Mouse (Mus musculus) midbrain, postnatal 0 days (tissue): Measurements from ENCODE around the gene B3gnt2. TPM values are rescaled to one million over a fixed set of nuclear protein-coding genes. Genes with fewer than 3 reads are reported as not detected.

Source experiments
- ATAC-seq: fragments of 200-750 bp; cut with Nextera tagmentation; 2 replicates; pipeline ENCODE4 v1.8.0; 2017; ENCODE audit warnings: moderate number of reproducible peaks, mild to moderate bottlenecking, moderate TSS enrichment, moderate library complexity; ENCODE audit not compliant: low FRiP score
- DNase-seq: peaks from one replicate; pipeline ENCODE4 v3.0.0-alpha.2; 2015; ENCODE audit warnings: low spot score
- H3K27ac ChIP-seq: fragments of 300-500 bp; sonication (generic); 2 replicates; pipeline ENCODE4 v1.5.1; 2014; ENCODE audit warnings: low read depth, mild to moderate bottlenecking, low read length, mixed read lengths
- H3K27me3 ChIP-seq: fragments of 300-500 bp; sonication (generic); 2 replicates; pipeline ENCODE4 v1.6.1; 2014; ENCODE audit warnings: low read length, control low read depth, mixed read lengths; ENCODE audit not compliant: insufficient read depth
- H3K36me3 ChIP-seq: fragments of 300-500 bp; sonication (generic); 2 replicates; pipeline ENCODE4 v1.6.1; 2014; ENCODE audit warnings: low read length, control low read depth, mixed read lengths; ENCODE audit not compliant: insufficient read depth
- H3K4me1 ChIP-seq: fragments of 300-500 bp; sonication (generic); 2 replicates; pipeline ENCODE4 v1.6.1; 2014; ENCODE audit warnings: mild to moderate bottlenecking, control low read depth, antibody characterized with exemption, low read length, mixed read lengths; ENCODE audit not compliant: insufficient read depth
- H3K4me2 ChIP-seq: fragments of 300-500 bp; sonication (generic); 2 replicates; pipeline ENCODE4 v1.6.1; 2014; ENCODE audit warnings: low read depth, mild to moderate bottlenecking, low read length, mixed read lengths; ENCODE audit not compliant: poor library complexity, severe bottlenecking
- H3K4me3 ChIP-seq: fragments of 300-500 bp; sonication (generic); 2 replicates; pipeline ENCODE4 v1.5.1; 2014; ENCODE audit warnings: low read depth, mild to moderate bottlenecking, low read length, moderate library complexity
- H3K9ac ChIP-seq: fragments of 300-500 bp; sonication (generic); replicated peaks from 2 replicates; pipeline ENCODE4 v1.6.1; 2014; ENCODE audit warnings: mild to moderate bottlenecking, low read length, moderate library complexity, mixed read lengths; ENCODE audit not compliant: poor library complexity, severe bottlenecking
- H3K9me3 ChIP-seq: fragments of 300-500 bp; sonication (generic); 2 replicates; pipeline ENCODE4 v1.6.1; 2016; ENCODE audit warnings: low read length, control low read depth
- CTCF ChIP-seq: IDR thresholded peaks from 2 replicates; pipeline ENCODE4 v1.5.1; 2016; ENCODE audit warnings: antibody characterized with exemption, mild to moderate bottlenecking
- WGBS: fragments of 180-500 bp; shearing (Covaris S2); extraction: QIAGEN DNeasy Blood & Tissue Kit; methylation state at CpG from one replicate; pipeline ENCODE4 v1.1.7; 2014; 5-methylcytosine and 5-hydroxymethylcytosine counted together
- polyA plus RNA-seq: library from polyadenylated mRNA; unstranded; fragments of >200 nt; fragmentation: Nextera tagmentation; extraction: Ambion mirVana; gene quantifications from 2 replicates; pipeline ENCODE4 v1.2.1, GENCODE M21; 2015
- total RNA-seq: library from RNA; depleted of rRNA; stranded (reverse); fragments of >200 nt; gene quantifications from 2 replicates; pipeline ENCODE4 v1.2.3, GENCODE M21; 2014

The B3gnt2 gene
- total and polyA plus RNA-seq, 2 experiments from 2014 or later: 2.0 to 6.2 TPM

- Histone ChIP-seq H3K4me1 (no peaks in the 10 kb centered on the region), H3K27me3 (no peaks in the 10 kb centered on the region), H3K36me3 (no peaks in the 10 kb centered on the region), H3K9ac (no peak overlapping the region), H3K4me2 (no peak overlapping the region), H3K9me3 (0 out of 2 replicates have a peak, but pooled peaks cover 4% of the 10 kb centered on the region), H3K4me3 (no peak overlapping the region), H3K27ac (no peak overlapping the region)
- no peak for DNase-seq
- no peak for ATAC-seq
- no peak for TF ChIP-seq CTCF
Observed at GRCm38 (mm10) chr11:22745356-22745755, 115.4 kb downstream of the B3gnt2 start.

GRCm38 (mm10) chr11:22743561-22744269 lies 117.0 kb downstream of the B3gnt2 start:
- H3K36me3 ChIP-seq: no peaks in the 10 kb centered on the region
- H3K27me3 ChIP-seq: no peaks in the 10 kb centered on the region
- no peak overlapping the region for H3K4me3 ChIP-seq
- no peak for ATAC-seq
- H3K4me2 ChIP-seq: no peak overlapping the region
- H3K27ac ChIP-seq: no peak overlapping the region
- TF ChIP-seq CTCF: no peak
- no peak for DNase-seq
- 0 out of 2 replicates have a peak, but pooled peaks cover 4% of the 10 kb centered on the region for H3K9me3 ChIP-seq
- H3K4me1 ChIP-seq: no peaks in the 10 kb centered on the region
- WGBS: 93% methylated on average over 5 of the region's 5 CpGs
- no peak overlapping the region for H3K9ac ChIP-seq

- H3K4me3 ChIP-seq: no peak overlapping the region
- no peaks in the 10 kb centered on the region for H3K4me1 ChIP-seq
- H3K27ac ChIP-seq: no peak overlapping the region
- no peaks in the 10 kb centered on the region for H3K27me3 ChIP-seq
- WGBS: 20% methylated on average over 7 of the region's 7 CpGs
- no peak overlapping the region for H3K4me2 ChIP-seq
- TF ChIP-seq CTCF: no peak
- DNase-seq: no peak
- H3K36me3 ChIP-seq: no peaks in the 10 kb centered on the region
- H3K9ac ChIP-seq: no peak overlapping the region
- H3K9me3 ChIP-seq: 0 out of 2 replicates have a peak, but pooled peaks cover 4% of the 10 kb centered on the region
- no peak for ATAC-seq
Observed at GRCm38 (mm10) chr11:22741998-22742626, 118.6 kb downstream of the B3gnt2 start.

- no peak for TF ChIP-seq CTCF
- Histone ChIP-seq H3K9ac (no peak overlapping the region), H3K27me3 (no peaks in the 10 kb centered on the region), H3K4me2 (no peak overlapping the region), H3K4me3 (no peak overlapping the region), H3K36me3 (no peaks in the 10 kb centered on the region), H3K27ac (no peak overlapping the region), H3K9me3 (0 out of 2 replicates have a peak, but pooled peaks cover 4% of the 10 kb centered on the region), H3K4me1 (no peaks in the 10 kb centered on the region)
- WGBS: 65% methylated on average over 3 of the region's 3 CpGs
- no peak for ATAC-seq
- DNase-seq: no peak
Observed at GRCm38 (mm10) chr11:22741436-22741835, 119.3 kb downstream of the B3gnt2 start.

GRCm38 (mm10) chr11:22739497-22740288 lies 121.1 kb downstream of the B3gnt2 start:
- no peaks in the 10 kb centered on the region for H3K36me3 ChIP-seq
- H3K9me3 ChIP-seq: no peaks in the 10 kb centered on the region
- H3K27ac ChIP-seq: no peak overlapping the region
- H3K4me3 ChIP-seq: no peak overlapping the region
- DNase-seq (no peak), ATAC-seq (no peak)
- H3K4me2 ChIP-seq: no peak overlapping the region
- H3K9ac ChIP-seq: no peak overlapping the region
- H3K27me3 ChIP-seq: no peaks in the 10 kb centered on the region
- no peaks in the 10 kb centered on the region for H3K4me1 ChIP-seq
- WGBS: 84% methylated on average over 5 of the region's 5 CpGs
- TF ChIP-seq CTCF: no peak
